Mouse (Mus musculus): ENCODE measurements around the gene Rsph1. TPM values are rescaled to one million over a fixed set of nuclear protein-coding genes. Genes with fewer than 3 reads are reported as not detected.

Rsph1 gene
- polyA plus RNA-seq, 1 experiment from 2014 or later = 1.1 TPM

GRCm38 (mm10) chr17:31211881-31212280 lies 65.3 kb downstream of the Rsph1 start:
- no peak overlapping the region for H3K4me2 ChIP-seq (replicated peaks)
- H3K4me3 ChIP-seq = no peak overlapping the region
- H3K27ac ChIP-seq = no peak overlapping the region
- no peaks in the 10 kb centered on the region for H3K9me3 ChIP-seq
- H3K36me3 ChIP-seq = no peaks in the 10 kb centered on the region
- ATAC-seq (ENCODE audit: insufficient number of reproducible peaks, insufficient read depth, low FRiP score, low TSS enrichment) = no peak
- 0 out of 2 replicates have a peak, but pooled peaks cover 5% of the 10 kb centered on the region for H3K4me1 ChIP-seq
- H3K9ac ChIP-seq = no peak overlapping the region
- no peaks in the 10 kb centered on the region for H3K27me3 ChIP-seq
- WGBS = 87% methylated on average over 6 of the region's 6 CpGs

- Histone ChIP-seq H3K9ac (no peak overlapping the region), H3K27me3 (no peaks in the 10 kb centered on the region), H3K9me3 (no peaks in the 10 kb centered on the region), H3K36me3 (no peaks in the 10 kb centered on the region), H3K4me3 (no peak overlapping the region), H3K27ac (no peak overlapping the region), H3K4me1 (no peaks in the 10 kb centered on the region), H3K4me2 (replicated peaks) (no peak overlapping the region)
- 86% methylated on average over 7 of the region's 7 CpGs for WGBS
- ATAC-seq (ENCODE audit: insufficient number of reproducible peaks, insufficient read depth, low FRiP score, low TSS enrichment) = no peak
Measured at GRCm38 (mm10) chr17:31210299-31210698, 66.9 kb downstream of the Rsph1 start.

- Histone ChIP-seq H3K9me3 (no peaks in the 10 kb centered on the region), H3K36me3 (no peaks in the 10 kb centered on the region), H3K4me3 (no peak overlapping the region), H3K27me3 (no peaks in the 10 kb centered on the region), H3K27ac (no peak overlapping the region), H3K4me2 (replicated peaks) (no peak overlapping the region), H3K9ac (no peak overlapping the region), H3K4me1 (no peaks in the 10 kb centered on the region)
- 91% methylated on average over 11 of the region's 11 CpGs for WGBS
- no peak for ATAC-seq (ENCODE audit: insufficient number of reproducible peaks, insufficient read depth, low FRiP score, low TSS enrichment)
Measured at GRCm38 (mm10) chr17:31209376-31209930, 67.7 kb downstream of the Rsph1 start.

GRCm38 (mm10) chr17:31208654-31209053 lies 68.5 kb downstream of the Rsph1 start:
- H3K4me1 ChIP-seq = no peaks in the 10 kb centered on the region
- no peak overlapping the region for H3K4me2 ChIP-seq (replicated peaks)
- ATAC-seq (ENCODE audit: insufficient number of reproducible peaks, insufficient read depth, low FRiP score, low TSS enrichment) = no peak
- no peak overlapping the region for H3K27ac ChIP-seq
- no peak overlapping the region for H3K4me3 ChIP-seq
- H3K9me3 ChIP-seq = no peaks in the 10 kb centered on the region
- no peaks in the 10 kb centered on the region for H3K27me3 ChIP-seq
- no peak overlapping the region for H3K9ac ChIP-seq
- WGBS = 84% methylated on average over 8 of the region's 8 CpGs
- H3K36me3 ChIP-seq = no peaks in the 10 kb centered on the region

- no peak within 1 kb of the TSS for H3K27ac ChIP-seq
- H3K4me3 ChIP-seq = no peak within 1 kb of the TSS
- H3K9ac ChIP-seq = no peak within 1 kb of the TSS
- no peaks in the 10 kb centered on the region for H3K9me3 ChIP-seq
- H3K36me3 ChIP-seq = no peaks in the 10 kb centered on the region
- no peak within 1 kb of the TSS for H3K4me2 ChIP-seq (replicated peaks)
- ATAC-seq (ENCODE audit: insufficient number of reproducible peaks, insufficient read depth, low FRiP score, low TSS enrichment) = no peak
- H3K4me1 ChIP-seq = no peaks in the 10 kb centered on the region
- H3K27me3 ChIP-seq = no peaks in the 10 kb centered on the region
- 74% methylated on average over 12 of the region's 12 CpGs for WGBS
Measured at GRCm38 (mm10) chr17:31207771-31208334, 69.3 kb downstream of the Rsph1 start, which contains the start of gene Ubash3a. Gene Ubash3a (plus strand): TSS chr17:31207873.

Other genes starting within 250 kb of the Rsph1 start
- gene Abcg1, start 219.7 kb downstream of the Rsph1 start, polyA plus RNA-seq (2016; fragmentation: Nextera tagmentation; extraction: Ambion mirVana) = 14.6 and 15.4 TPM in 2 replicates
- not detected in 2 replicates for gene Tff3, start 147.7 kb downstream of the Rsph1 start, polyA plus RNA-seq (2016; fragmentation: Nextera tagmentation; extraction: Ambion mirVana)
- not detected in 2 replicates for gene Tff2, start 133.1 kb downstream of the Rsph1 start, polyA plus RNA-seq (2016; fragmentation: Nextera tagmentation; extraction: Ambion mirVana)
- not detected in 2 replicates for gene Tff1, start 112.1 kb downstream of the Rsph1 start, polyA plus RNA-seq (2016; fragmentation: Nextera tagmentation; extraction: Ambion mirVana)
- gene Tmprss3, start 78.4 kb downstream of the Rsph1 start, polyA plus RNA-seq (2016; fragmentation: Nextera tagmentation; extraction: Ambion mirVana) = 0.05 and 0.14 TPM in 2 replicates
- gene Ubash3a, start 69.5 kb downstream of the Rsph1 start, polyA plus RNA-seq (2016; fragmentation: Nextera tagmentation; extraction: Ambion mirVana) = 0.29 and 0.37 TPM in 2 replicates
- gene Slc37a1, start 9.4 kb upstream of the Rsph1 start, polyA plus RNA-seq (2016; fragmentation: Nextera tagmentation; extraction: Ambion mirVana) = 3.3 and 4.1 TPM in 2 replicates
- 25.5 and 29.4 TPM in 2 replicates for gene Pde9a, start 108.8 kb upstream of the Rsph1 start, polyA plus RNA-seq (2016; fragmentation: Nextera tagmentation; extraction: Ambion mirVana)
- 39.8 and 44.5 TPM in 2 replicates for gene Wdr4, start 242.6 kb upstream of the Rsph1 start, polyA plus RNA-seq (2016; fragmentation: Nextera tagmentation; extraction: Ambion mirVana)
- 219 and 253 TPM in 2 replicates for gene Ndufv3, start 242.7 kb upstream of the Rsph1 start, polyA plus RNA-seq (2016; fragmentation: Nextera tagmentation; extraction: Ambion mirVana)